Mouse (Mus musculus): ENCODE measurements around the gene Fads2. TPM values are rescaled to one million over a fixed set of nuclear protein-coding genes. Genes with fewer than 3 reads are reported as not detected.

The Fads2 gene
- polyA plus RNA-seq, 1 experiment from 2014 or later = 74.5 TPM

GRCm38 (mm10) chr19:10093829-10094228, 7.7 kb downstream of the Fads2 start:
- Histone ChIP-seq H3K4me1 (replicated peaks; ENCODE audit: control insufficient read depth, insufficient read depth, low read length) (peaks cover 10% of the 10 kb centered on the region), H3K27ac (ENCODE audit: low read length) (no peak overlapping the region), H3K27me3 (ENCODE audit: control insufficient read depth, insufficient read depth, low read depth, low read length) (no peaks in the 10 kb centered on the region), H3K9me3 (ENCODE audit: control insufficient read depth, low read length) (no peaks in the 10 kb centered on the region), H3K4me3 (ENCODE audit: low read length) (no peak overlapping the region), H3K36me3 (ENCODE audit: control insufficient read depth, insufficient read depth, low read length) (peaks cover 16% of the 10 kb centered on the region), H3K4me2 (ENCODE audit: low read depth, low read length) (no peak overlapping the region), H3K9ac (ENCODE audit: low read length) (no peak overlapping the region)
- WGBS = 85% methylated on average over 4 of the region's 4 CpGs
- ATAC-seq (ENCODE audit: low read depth) = no peak

- WGBS = 89% methylated on average over 4 of the region's 4 CpGs
- ATAC-seq (ENCODE audit: low read depth) = no peak
- Histone ChIP-seq H3K4me2 (ENCODE audit: low read depth, low read length) (no peak overlapping the region), H3K27ac (ENCODE audit: low read length) (no peak overlapping the region), H3K9ac (ENCODE audit: low read length) (no peak overlapping the region), H3K9me3 (ENCODE audit: control insufficient read depth, low read length) (no peaks in the 10 kb centered on the region), H3K4me3 (ENCODE audit: low read length) (no peak overlapping the region), H3K36me3 (ENCODE audit: control insufficient read depth, insufficient read depth, low read length) (peaks cover 44% of the 10 kb centered on the region), H3K27me3 (ENCODE audit: control insufficient read depth, insufficient read depth, low read depth, low read length) (no peaks in the 10 kb centered on the region), H3K4me1 (replicated peaks; ENCODE audit: control insufficient read depth, insufficient read depth, low read length) (no peaks in the 10 kb centered on the region)
Measured at GRCm38 (mm10) chr19:10086976-10087375, 14.6 kb downstream of the Fads2 start.

GRCm38 (mm10) chr19:10085454-10085853, 16.1 kb downstream of the Fads2 start:
- Histone ChIP-seq H3K9ac (ENCODE audit: low read length) (no peak overlapping the region), H3K4me3 (ENCODE audit: low read length) (no peak overlapping the region), H3K36me3 (ENCODE audit: control insufficient read depth, insufficient read depth, low read length) (peaks cover 42% of the 10 kb centered on the region), H3K4me1 (replicated peaks; ENCODE audit: control insufficient read depth, insufficient read depth, low read length) (no peaks in the 10 kb centered on the region), H3K27ac (ENCODE audit: low read length) (no peak overlapping the region), H3K4me2 (ENCODE audit: low read depth, low read length) (no peak overlapping the region), H3K9me3 (ENCODE audit: control insufficient read depth, low read length) (no peaks in the 10 kb centered on the region), H3K27me3 (ENCODE audit: control insufficient read depth, insufficient read depth, low read depth, low read length) (no peaks in the 10 kb centered on the region)
- WGBS = 54% methylated on average over 9 of the region's 9 CpGs
- ATAC-seq (ENCODE audit: low read depth) = peak; percentile 68

- H3K4me2 ChIP-seq (ENCODE audit: low read depth, low read length) = no peak overlapping the region
- WGBS = 69% methylated on average over 3 of the region's 3 CpGs
- no peak for ATAC-seq (ENCODE audit: low read depth)
- no peak overlapping the region for H3K9ac ChIP-seq (ENCODE audit: low read length)
- H3K9me3 ChIP-seq (ENCODE audit: control insufficient read depth, low read length) = no peaks in the 10 kb centered on the region
- peaks cover 38% of the 10 kb centered on the region for H3K36me3 ChIP-seq (ENCODE audit: control insufficient read depth, insufficient read depth, low read length)
- no peak overlapping the region for H3K27ac ChIP-seq (ENCODE audit: low read length)
- H3K27me3 ChIP-seq (ENCODE audit: control insufficient read depth, insufficient read depth, low read depth, low read length) = no peaks in the 10 kb centered on the region
- no peaks in the 10 kb centered on the region for H3K4me1 ChIP-seq (replicated peaks; ENCODE audit: control insufficient read depth, insufficient read depth, low read length)
- no peak overlapping the region for H3K4me3 ChIP-seq (ENCODE audit: low read length)
Measured at GRCm38 (mm10) chr19:10082105-10082504, 19.4 kb downstream of the Fads2 start.

- Histone ChIP-seq H3K4me2 (ENCODE audit: low read depth, low read length) (no peak overlapping the region), H3K27ac (ENCODE audit: low read length) (no peak overlapping the region), H3K27me3 (ENCODE audit: control insufficient read depth, insufficient read depth, low read depth, low read length) (no peaks in the 10 kb centered on the region), H3K9me3 (ENCODE audit: control insufficient read depth, low read length) (no peaks in the 10 kb centered on the region), H3K9ac (ENCODE audit: low read length) (no peak overlapping the region), H3K36me3 (ENCODE audit: control insufficient read depth, insufficient read depth, low read length) (peaks cover 39% of the 10 kb centered on the region), H3K4me3 (ENCODE audit: low read length) (no peak overlapping the region), H3K4me1 (replicated peaks; ENCODE audit: control insufficient read depth, insufficient read depth, low read length) (no peaks in the 10 kb centered on the region)
- WGBS = 91% methylated on average over 7 of the region's 7 CpGs
- no peak for ATAC-seq (ENCODE audit: low read depth)
Measured at GRCm38 (mm10) chr19:10080384-10080783, 21.2 kb downstream of the Fads2 start.

GRCm38 (mm10) chr19:10078392-10078791, 23.2 kb downstream of the Fads2 start:
- 64% methylated on average over 6 of the region's 6 CpGs for WGBS
- peaks cover 53% of the 10 kb centered on the region for H3K36me3 ChIP-seq (ENCODE audit: control insufficient read depth, insufficient read depth, low read length)
- no peaks in the 10 kb centered on the region for H3K4me1 ChIP-seq (replicated peaks; ENCODE audit: control insufficient read depth, insufficient read depth, low read length)
- no peak overlapping the region for H3K4me2 ChIP-seq (ENCODE audit: low read depth, low read length)
- H3K27me3 ChIP-seq (ENCODE audit: control insufficient read depth, insufficient read depth, low read depth, low read length) = no peaks in the 10 kb centered on the region
- H3K27ac ChIP-seq (ENCODE audit: low read length) = no peak overlapping the region
- no peak for ATAC-seq (ENCODE audit: low read depth)
- no peak overlapping the region for H3K9ac ChIP-seq (ENCODE audit: low read length)
- no peak overlapping the region for H3K4me3 ChIP-seq (ENCODE audit: low read length)
- H3K9me3 ChIP-seq (ENCODE audit: control insufficient read depth, low read length) = no peaks in the 10 kb centered on the region

- Histone ChIP-seq H3K4me1 (replicated peaks; ENCODE audit: control insufficient read depth, insufficient read depth, low read length) (no peaks in the 10 kb centered on the region), H3K4me2 (ENCODE audit: low read depth, low read length) (no peak overlapping the region), H3K9ac (ENCODE audit: low read length) (no peak overlapping the region), H3K27me3 (ENCODE audit: control insufficient read depth, insufficient read depth, low read depth, low read length) (no peaks in the 10 kb centered on the region), H3K27ac (ENCODE audit: low read length) (no peak overlapping the region), H3K9me3 (ENCODE audit: control insufficient read depth, low read length) (no peaks in the 10 kb centered on the region), H3K36me3 (ENCODE audit: control insufficient read depth, insufficient read depth, low read length) (peaks cover 59% of the 10 kb centered on the region), H3K4me3 (ENCODE audit: low read length) (no peak overlapping the region)
- ATAC-seq (ENCODE audit: low read depth) = peak; percentile 66
- WGBS = 74% methylated on average over 5 of the region's 5 CpGs
Measured at GRCm38 (mm10) chr19:10073145-10073544, 28.4 kb downstream of the Fads2 start.

- no peaks in the 10 kb centered on the region for H3K4me1 ChIP-seq (replicated peaks; ENCODE audit: control insufficient read depth, insufficient read depth, low read length)
- 80% methylated on average over 4 of the region's 4 CpGs for WGBS
- no peak overlapping the region for H3K4me2 ChIP-seq (ENCODE audit: low read depth, low read length)
- H3K36me3 ChIP-seq (ENCODE audit: control insufficient read depth, insufficient read depth, low read length) = peaks cover 51% of the 10 kb centered on the region
- no peak overlapping the region for H3K4me3 ChIP-seq (ENCODE audit: low read length)
- H3K27me3 ChIP-seq (ENCODE audit: control insufficient read depth, insufficient read depth, low read depth, low read length) = no peaks in the 10 kb centered on the region
- no peak overlapping the region for H3K27ac ChIP-seq (ENCODE audit: low read length)
- H3K9me3 ChIP-seq (ENCODE audit: control insufficient read depth, low read length) = no peaks in the 10 kb centered on the region
- no peak overlapping the region for H3K9ac ChIP-seq (ENCODE audit: low read length)
- no peak for ATAC-seq (ENCODE audit: low read depth)
Measured at GRCm38 (mm10) chr19:10071892-10072291, 29.7 kb downstream of the Fads2 start.

- WGBS = 87% methylated on average over 5 of the region's 5 CpGs
- Histone ChIP-seq H3K4me3 (ENCODE audit: low read length) (no peak overlapping the region), H3K27me3 (ENCODE audit: control insufficient read depth, insufficient read depth, low read depth, low read length) (no peaks in the 10 kb centered on the region), H3K4me1 (replicated peaks; ENCODE audit: control insufficient read depth, insufficient read depth, low read length) (no peaks in the 10 kb centered on the region), H3K9me3 (ENCODE audit: control insufficient read depth, low read length) (no peaks in the 10 kb centered on the region), H3K9ac (ENCODE audit: low read length) (no peak overlapping the region), H3K36me3 (ENCODE audit: control insufficient read depth, insufficient read depth, low read length) (peaks cover 52% of the 10 kb centered on the region), H3K4me2 (ENCODE audit: low read depth, low read length) (no peak overlapping the region), H3K27ac (ENCODE audit: low read length) (no peak overlapping the region)
- no peak for ATAC-seq (ENCODE audit: low read depth)
Measured at GRCm38 (mm10) chr19:10071166-10071565, 30.4 kb downstream of the Fads2 start.

All from lung, embryonic 16.5 days (tissue).